Mouse (Mus musculus): ENCODE results near the gene Slc29a3.

- TF ChIP-seq CTCF (IDR thresholded peaks at IDR 0.05; ENCODE audit: extremely low read depth, insufficient read depth, low read length) (no peak), POLR2A (IDR thresholded peaks at IDR 0.05; ENCODE audit: extremely low read depth, insufficient read depth, low read length) (no peak)
Measured at GRCm38 (mm10) chr10:60767400-60767799, 14.8 kb upstream of the Slc29a3 start.

All from cortical plate, adult 2 months (tissue).